Mouse (Mus musculus): ENCODE results near the gene Heatr5a.

GRCm38 (mm10) chr12:51988536-51988935, 17.4 kb upstream of the Heatr5a start:
- no peak for TF ChIP-seq CTCF (IDR thresholded peaks at IDR 0.05; ENCODE audit: insufficient read depth, low read depth, low read length)
- no peak for TF ChIP-seq POLR2A (IDR thresholded peaks at IDR 0.05; ENCODE audit: insufficient read depth, low read depth, low read length)

Measured in olfactory bulb, adult 2 months (tissue).